Mouse (Mus musculus) olfactory bulb, adult 2 months (tissue): ENCODE results near the gene Pih1d1. TPM values are rescaled to one million over a fixed set of nuclear protein-coding genes. Genes with fewer than 3 reads are reported as not detected.
"Not testable (repeated sequence)": the region's sequence is repeated elsewhere in the genome, so short reads cannot be mapped to it uniquely, and the experiment has no call there.

Experiments used
- H3K27ac ChIP-seq: fragments of 200-500 bp; 2 replicates; pipeline ENCODE4 v1.5.1; 2012; ENCODE audit warnings: low read depth, low read length; ENCODE audit not compliant: insufficient read depth
- H3K4me1 ChIP-seq: fragments of 200-500 bp; 2 replicates; pipeline ENCODE4 v1.6.1; 2012; ENCODE audit warnings: low read length; ENCODE audit not compliant: control insufficient read depth, insufficient read depth
- H3K4me3 ChIP-seq: fragments of 200-500 bp; 2 replicates; pipeline ENCODE4 v1.5.1; 2012; ENCODE audit warnings: mild to moderate bottlenecking, low read depth, low read length, moderate library complexity; ENCODE audit not compliant: insufficient read depth
- CTCF ChIP-seq: fragments of 200-500 bp; IDR thresholded peaks from 2 replicates; pipeline ENCODE4 v1.5.1; 2012; ENCODE audit warnings: low read depth, mild to moderate bottlenecking, low read length, moderate library complexity; ENCODE audit not compliant: insufficient read depth
- POLR2A ChIP-seq: fragments of 200-500 bp; IDR thresholded peaks from 2 replicates; pipeline ENCODE4 v1.6.1; 2012; ENCODE audit warnings: mild to moderate bottlenecking, low read depth, low read length, moderate library complexity; ENCODE audit not compliant: insufficient read depth
- WGBS: fragments of 180-500 bp; shearing (Covaris S2); methylation state at CpG from one replicate; pipeline ENCODE4 v1.1.7; 2018; 5-methylcytosine and 5-hydroxymethylcytosine counted together
- polyA plus RNA-seq: library from polyadenylated mRNA; stranded (reverse); fragments of >200 nt; gene quantifications from 2 replicates; pipeline ENCODE4 v1.2.4, GENCODE M21; 2012; ENCODE audit warnings: low replicate concordance; ENCODE audit not compliant: missing spikeins, insufficient read depth, insufficient read length

The Pih1d1 gene
- polyA plus RNA-seq, 1 experiment: not detected

DNA sequence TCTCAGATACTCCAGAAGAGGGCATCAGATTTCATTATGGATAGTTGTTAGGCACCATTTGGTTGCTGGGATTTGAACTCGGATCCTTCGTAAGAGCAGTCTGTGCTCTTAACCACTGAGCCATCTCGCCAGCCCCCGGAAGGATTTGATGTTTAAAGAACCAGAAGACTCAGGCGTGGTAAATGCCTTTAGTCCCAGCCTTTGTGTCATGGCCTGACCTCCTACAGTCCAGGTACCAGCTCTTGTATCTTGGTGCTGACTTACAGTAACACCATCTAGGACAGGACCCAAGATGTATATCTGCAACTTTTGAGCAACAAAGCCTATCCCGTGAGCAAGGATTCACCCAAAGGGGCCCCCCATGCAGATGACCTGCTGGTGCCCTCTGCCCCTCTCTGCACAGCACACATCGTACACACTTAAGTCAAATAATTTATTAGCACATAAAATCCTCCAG is 28.9 kb upstream of the Pih1d1 start:
- WGBS: 39% methylated on average over 7 of the region's 7 CpGs
- Histone ChIP-seq H3K4me1 (peaks cover 29% of the 10 kb centered on the region), H3K27ac (no peak overlapping the region), H3K4me3 (no peak overlapping the region)
- no peak for TF ChIP-seq POLR2A

DNA sequence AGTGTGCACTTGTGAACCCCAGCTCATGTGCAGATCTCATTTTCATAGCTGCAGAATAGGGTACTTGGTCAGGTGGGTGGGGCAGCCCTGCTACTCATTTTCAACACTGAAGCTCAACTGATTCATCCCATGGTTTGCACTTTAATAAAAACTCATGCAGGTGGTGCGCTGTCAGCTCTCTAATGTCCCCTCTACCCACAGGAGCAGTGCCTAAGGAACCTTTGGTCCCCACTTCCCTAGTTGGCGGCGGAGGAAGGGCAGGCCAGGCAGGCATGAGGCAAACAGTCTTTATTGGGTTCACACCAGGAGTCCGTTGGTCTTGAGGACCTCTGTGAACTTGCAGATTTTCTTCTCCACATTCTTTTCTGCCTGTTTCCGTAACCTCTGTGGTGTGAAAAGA is 28.5 kb upstream of the Pih1d1 start:
- H3K27ac ChIP-seq, H3K4me3 ChIP-seq: not testable (repeated sequence)
- peaks cover 29% of the 10 kb centered on the region for H3K4me1 ChIP-seq
- 65% methylated on average over 5 of the region's 5 CpGs for WGBS

DNA sequence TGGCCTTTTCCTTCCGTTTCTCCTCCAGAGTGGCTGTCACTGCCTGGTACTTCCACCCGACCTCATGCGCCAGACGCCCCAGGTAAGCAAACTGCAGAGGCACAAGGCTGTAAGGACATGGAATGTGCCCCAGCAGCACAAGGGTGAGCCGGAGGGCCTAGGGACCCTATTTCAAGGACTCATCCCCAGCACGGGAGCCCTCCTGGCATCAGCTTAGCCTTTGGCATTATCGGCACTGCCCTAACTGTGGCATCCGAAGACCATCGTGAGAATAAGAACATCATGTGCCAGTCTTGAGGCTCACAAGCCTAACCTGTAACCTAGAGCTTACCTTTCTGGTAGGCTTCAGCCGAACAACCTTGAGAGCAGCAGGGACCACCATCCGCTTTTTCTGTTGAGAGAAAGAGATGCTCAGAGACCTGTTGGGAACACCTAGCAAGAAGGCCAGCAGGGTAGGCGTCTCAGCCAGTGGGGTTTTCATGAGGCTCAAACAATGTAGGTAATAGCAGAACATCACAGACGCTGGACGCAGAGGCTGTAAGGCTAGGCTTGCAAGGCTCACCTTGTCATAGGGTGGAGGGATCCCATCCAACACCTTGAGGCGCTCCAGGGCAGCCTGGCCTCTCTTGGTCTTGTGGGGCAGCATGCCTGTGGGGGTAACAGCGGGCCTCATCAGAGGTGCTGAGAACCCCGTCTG is 27.8 kb upstream of the Pih1d1 start:
- Histone ChIP-seq H3K27ac (no peak overlapping the region), H3K4me3 (no peak overlapping the region), H3K4me1 (peaks cover 29% of the 10 kb centered on the region)
- TF ChIP-seq CTCF (no peak), POLR2A (no peak)
- WGBS: 76% methylated on average over 17 of the region's 17 CpGs

DNA sequence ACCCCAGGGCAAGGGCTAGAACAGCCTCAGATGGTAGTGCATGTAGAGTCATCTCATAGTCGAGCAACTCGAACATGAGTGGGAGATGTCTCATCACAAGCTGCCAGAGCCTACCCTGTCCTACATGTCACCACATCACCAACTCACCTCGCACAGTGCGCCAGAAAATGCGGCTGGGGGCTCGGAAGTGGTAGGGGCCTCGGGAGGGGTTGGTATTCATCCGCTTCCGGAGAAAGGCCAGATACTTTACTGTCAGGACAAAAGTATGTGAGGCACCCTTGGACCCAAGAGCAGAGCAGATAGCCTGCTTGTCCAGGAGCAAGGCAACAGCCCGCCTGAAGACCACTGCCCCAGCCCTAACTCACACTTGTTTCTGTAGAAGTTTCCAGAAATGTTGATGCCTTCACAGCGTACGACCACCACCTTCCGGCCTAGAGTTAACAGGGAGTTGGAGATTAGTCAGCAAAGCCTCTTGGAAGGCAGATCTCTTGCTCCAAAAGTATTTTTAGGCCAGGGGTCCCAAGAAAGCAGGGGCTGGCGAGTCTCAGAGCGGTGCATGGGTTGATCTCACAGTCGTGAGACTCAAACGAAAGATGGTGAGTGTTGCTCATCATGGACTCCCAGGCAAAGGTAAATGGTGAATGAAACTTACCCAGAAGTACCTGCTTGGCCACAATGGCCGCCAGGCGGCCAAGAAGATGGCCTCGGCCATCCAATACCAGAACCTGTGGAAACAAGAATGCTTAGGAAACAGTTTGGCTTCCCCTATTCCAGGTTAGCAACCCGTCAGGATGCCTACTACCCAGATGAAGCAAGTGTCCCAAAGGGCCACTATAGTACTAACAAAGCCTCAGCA is 27.0 kb upstream of the Pih1d1 start:
- Histone ChIP-seq H3K4me1 (peaks cover 29% of the 10 kb centered on the region), H3K4me3 (peak overlapping the region; percentile 7; the same call in 1 of the 2 replicates), H3K27ac (no peak overlapping the region)
- no peak for TF ChIP-seq POLR2A
- no peak for TF ChIP-seq CTCF
- 43% methylated on average over 21 of the region's 21 CpGs for WGBS

DNA sequence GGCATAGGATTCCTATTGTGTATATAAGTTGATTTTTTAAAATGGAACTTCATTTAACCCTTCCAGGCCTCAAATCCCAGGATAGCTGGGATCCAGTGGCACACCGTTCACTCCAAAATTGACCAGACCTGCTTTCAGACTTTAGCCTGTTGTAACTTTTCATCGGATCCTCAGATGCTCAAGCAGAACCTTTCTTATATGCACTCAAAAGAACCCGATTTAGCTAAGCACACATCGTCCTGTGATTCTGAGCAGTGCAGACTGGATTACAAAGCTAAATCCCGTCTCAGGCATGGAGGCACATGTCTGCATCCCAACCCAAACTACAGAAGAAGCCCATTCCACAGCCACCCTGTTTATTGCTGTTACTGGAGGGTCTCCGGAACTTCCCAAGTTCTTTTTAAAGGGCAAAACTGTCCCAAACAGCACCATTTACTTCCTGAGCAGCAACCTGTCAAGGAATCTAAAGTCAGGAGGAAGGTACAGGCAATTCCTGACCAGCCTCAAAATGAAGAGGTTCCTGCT is 26.3 kb upstream of the Pih1d1 start:
- Histone ChIP-seq H3K4me1 (peaks cover 24% of the 10 kb centered on the region), H3K4me3 (peak overlapping the region; percentile 77), H3K27ac (no peak overlapping the region)
- TF ChIP-seq CTCF (no peak), POLR2A (no peak)
- 1% methylated on average over 6 of the region's 6 CpGs for WGBS

DNA sequence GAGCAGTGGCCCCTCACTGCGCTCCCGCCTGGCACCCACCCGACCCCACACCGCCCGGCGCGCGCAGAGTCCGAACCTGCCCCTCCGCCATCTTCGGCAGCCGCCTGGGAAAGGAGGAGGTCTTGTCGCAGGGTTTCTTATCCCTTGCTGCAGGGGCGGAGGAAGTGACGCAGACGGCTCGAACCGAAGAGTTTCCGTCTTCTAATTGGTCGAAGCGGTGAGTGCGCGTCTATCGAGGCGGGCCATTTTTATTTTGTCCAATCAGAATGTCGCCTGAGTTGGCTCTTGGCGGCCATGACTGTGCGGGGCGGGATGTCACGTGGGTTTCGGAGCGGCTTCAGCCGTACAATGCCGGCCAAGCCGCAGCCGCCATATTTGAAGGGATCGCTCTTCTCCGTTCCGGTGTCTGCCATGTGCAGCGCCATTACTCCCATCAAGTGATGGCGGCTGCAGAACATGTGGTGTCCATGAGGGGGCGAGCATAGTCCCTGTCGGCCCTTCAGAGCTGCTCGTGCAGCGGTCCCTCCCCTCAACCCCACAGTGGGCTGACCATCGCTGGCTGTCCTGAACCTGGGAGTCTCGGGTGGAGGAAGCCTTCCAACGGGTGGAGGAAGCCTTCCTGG is 25.4 kb upstream of the Pih1d1 start, which contains the start of gene Rpl13a:
Gene Rpl13a (minus strand): TSS at position 138 of the 623 bp plus-strand sequence.
- Histone ChIP-seq H3K4me3 (peak within 1 kb of the TSS; percentile 94), H3K27ac (peak within 1 kb of the TSS; percentile 94), H3K4me1 (peaks cover 18% of the 10 kb centered on the region)
- TF ChIP-seq CTCF (peak; percentile 75), POLR2A (peak; percentile 95)
- WGBS: under 1% methylated on average over 48 of the region's 48 CpGs

DNA sequence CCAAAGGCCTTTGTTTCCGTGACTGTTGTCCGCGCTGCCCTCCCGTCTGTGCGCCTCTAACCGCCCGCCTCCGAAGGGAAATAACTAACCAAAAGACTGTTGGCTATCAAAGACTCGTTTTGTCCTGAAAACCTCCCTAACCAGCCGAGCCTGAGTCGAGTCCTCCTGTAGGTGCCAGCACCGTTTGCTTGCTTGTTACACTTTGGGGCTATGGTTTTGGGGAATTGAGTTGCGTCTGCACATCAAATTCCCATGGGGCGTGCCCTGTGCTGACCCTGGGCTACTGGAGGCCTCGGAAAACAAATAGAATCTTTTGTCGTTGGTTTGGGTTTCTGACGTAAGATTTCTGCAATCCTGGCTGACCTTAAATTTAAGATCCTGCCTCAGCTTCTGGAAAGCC is 24.8 kb upstream of the Pih1d1 start:
- Histone ChIP-seq H3K4me1 (peaks cover 18% of the 10 kb centered on the region), H3K27ac (peak overlapping the region; percentile 94), H3K4me3 (peak overlapping the region; percentile 94)
- no peak for TF ChIP-seq CTCF
- no peak for TF ChIP-seq POLR2A
- WGBS: 1% methylated on average over 17 of the region's 17 CpGs

DNA sequence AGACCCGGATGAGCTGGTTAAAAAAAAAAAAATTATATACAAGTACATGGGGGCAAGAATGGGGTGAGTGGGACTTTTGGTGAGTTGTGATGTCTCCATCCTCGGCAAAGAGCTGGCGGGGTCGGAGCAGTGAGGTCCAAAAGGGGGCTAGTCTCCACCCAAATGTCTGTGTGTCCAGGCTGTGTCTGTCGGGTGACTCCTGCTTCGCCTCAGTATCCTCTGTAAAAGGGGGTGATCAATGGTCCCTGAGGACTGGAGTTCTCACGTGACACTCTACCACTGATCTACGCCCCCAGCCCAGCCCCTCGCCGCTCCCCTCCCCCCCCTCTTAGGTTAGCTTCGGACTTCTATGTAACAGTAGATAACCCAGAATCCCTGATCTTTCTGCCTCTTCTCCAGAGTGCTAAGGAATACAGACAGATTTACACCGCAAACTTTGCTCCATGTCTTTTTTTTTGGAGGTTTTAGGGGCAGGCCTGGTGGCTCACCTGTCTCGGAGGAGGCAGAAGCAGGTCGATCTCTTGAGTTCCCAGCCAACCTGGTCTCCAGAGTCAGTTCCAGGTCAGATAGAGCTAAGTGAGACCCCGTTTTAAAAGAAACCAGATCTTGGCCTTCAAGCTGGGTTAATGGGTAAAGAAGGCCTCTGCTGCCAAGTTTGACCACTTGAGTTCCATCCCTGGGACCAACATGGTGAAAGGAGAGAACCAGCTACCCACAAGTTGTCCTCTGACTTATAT is 24.2 kb upstream of the Pih1d1 start:
- TF ChIP-seq POLR2A (no peak), CTCF (no peak)
- Histone ChIP-seq H3K4me3 (no peak overlapping the region), H3K27ac (no peak overlapping the region), H3K4me1 (peaks cover 20% of the 10 kb centered on the region)
- WGBS: 65% methylated on average over 15 of the region's 15 CpGs
